Mouse (Mus musculus) heart, embryonic 11.5 days (tissue): ENCODE data around the gene Kif26a. TPM values are rescaled to one million over a fixed set of nuclear protein-coding genes. Genes with fewer than 3 reads are reported as not detected.

Experiments used
- ATAC-seq: fragments of 200-750 bp; cut with Nextera tagmentation; replicated peaks from 2 replicates; pipeline ENCODE4 v1.8.0; 2017; ENCODE audit warnings: moderate library complexity; ENCODE audit not compliant: insufficient number of reproducible peaks, low FRiP score, low TSS enrichment
- H3K27ac ChIP-seq: fragments of 300-500 bp; sonication (generic); 2 replicates; pipeline ENCODE4 v1.5.1; 2014; ENCODE audit warnings: mild to moderate bottlenecking, low read depth, low read length
- H3K27me3 ChIP-seq: fragments of 300-500 bp; sonication (generic); 2 replicates; pipeline ENCODE4 v1.6.1; 2014; ENCODE audit warnings: mild to moderate bottlenecking, low read length, mixed read lengths; ENCODE audit not compliant: control insufficient read depth, insufficient read depth
- H3K36me3 ChIP-seq: fragments of 300-500 bp; sonication (generic); 2 replicates; pipeline ENCODE4 v1.6.1; 2014; ENCODE audit warnings: mild to moderate bottlenecking, low read length, moderate library complexity, mixed read lengths; ENCODE audit not compliant: control insufficient read depth, insufficient read depth
- H3K4me1 ChIP-seq: fragments of 300-500 bp; sonication (generic); 2 replicates; pipeline ENCODE4 v1.6.1; 2014; ENCODE audit warnings: low read length; ENCODE audit not compliant: control insufficient read depth, insufficient read depth
- H3K4me2 ChIP-seq: fragments of 300-500 bp; sonication (generic); 2 replicates; pipeline ENCODE4 v1.6.1; 2014; ENCODE audit warnings: mild to moderate bottlenecking, moderate library complexity
- H3K4me3 ChIP-seq: fragments of 300-500 bp; sonication (generic); 2 replicates; pipeline ENCODE4 v1.5.1; 2014; ENCODE audit warnings: low read depth, low read length
- H3K9ac ChIP-seq: fragments of 300-500 bp; sonication (generic); 2 replicates; pipeline ENCODE4 v1.6.1; 2014; ENCODE audit warnings: mild to moderate bottlenecking, low read depth, low read length, moderate library complexity
- H3K9me3 ChIP-seq: fragments of 300-500 bp; sonication (generic); replicated peaks from 2 replicates; pipeline ENCODE4 v1.6.1; 2016; ENCODE audit warnings: low read length; ENCODE audit not compliant: control insufficient read depth
- WGBS: fragments of 180-500 bp; shearing (Covaris S2); extraction: QIAGEN DNeasy Blood & Tissue Kit; methylation state at CpG from one replicate; pipeline ENCODE4 v1.1.7; 2014; ENCODE audit not compliant: insufficient replicate concordance; 5-methylcytosine and 5-hydroxymethylcytosine counted together
- polyA plus RNA-seq: library from polyadenylated mRNA; unstranded; fragments of >200 nt; fragmentation: Nextera tagmentation; extraction: Ambion mirVana; gene quantifications from 2 replicates; pipeline ENCODE4 v1.2.1, GENCODE M21; 2014

Gene Kif26a
- polyA plus RNA-seq, 1 experiment from 2014 or later: 1.3 TPM

DNA sequence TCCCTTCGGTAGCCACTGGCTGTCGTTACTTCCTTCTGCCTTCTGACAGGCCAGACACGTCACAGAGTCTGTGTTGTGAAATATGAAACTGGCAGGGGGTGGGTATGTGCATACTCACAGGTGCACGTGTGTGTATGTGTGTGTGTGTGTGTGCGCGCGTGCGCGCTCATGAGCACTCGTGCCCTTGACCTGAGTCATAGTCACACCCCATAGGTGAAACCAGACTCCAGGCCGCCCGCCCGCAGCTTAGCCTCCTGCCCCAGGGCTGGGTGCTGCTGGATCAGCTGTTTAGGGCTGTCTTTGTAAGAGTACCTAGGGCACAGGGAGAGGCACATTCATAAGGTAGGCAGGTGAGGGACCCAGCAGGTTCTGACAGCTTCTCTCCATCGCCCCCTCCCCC is 20.1 kb upstream of the Kif26a start:
- Histone ChIP-seq H3K27me3 (peaks cover 20% of the 10 kb centered on the region), H3K9me3 (no peaks in the 10 kb centered on the region), H3K27ac (no peak overlapping the region), H3K4me1 (0 out of 2 replicates have a peak, but pooled peaks cover 5% of the 10 kb centered on the region), H3K4me3 (no peak overlapping the region), H3K4me2 (no peak overlapping the region), H3K36me3 (no peaks in the 10 kb centered on the region), H3K9ac (no peak overlapping the region)
- WGBS: 78% methylated on average over 14 of the region's 14 CpGs
- no peak for ATAC-seq

DNA sequence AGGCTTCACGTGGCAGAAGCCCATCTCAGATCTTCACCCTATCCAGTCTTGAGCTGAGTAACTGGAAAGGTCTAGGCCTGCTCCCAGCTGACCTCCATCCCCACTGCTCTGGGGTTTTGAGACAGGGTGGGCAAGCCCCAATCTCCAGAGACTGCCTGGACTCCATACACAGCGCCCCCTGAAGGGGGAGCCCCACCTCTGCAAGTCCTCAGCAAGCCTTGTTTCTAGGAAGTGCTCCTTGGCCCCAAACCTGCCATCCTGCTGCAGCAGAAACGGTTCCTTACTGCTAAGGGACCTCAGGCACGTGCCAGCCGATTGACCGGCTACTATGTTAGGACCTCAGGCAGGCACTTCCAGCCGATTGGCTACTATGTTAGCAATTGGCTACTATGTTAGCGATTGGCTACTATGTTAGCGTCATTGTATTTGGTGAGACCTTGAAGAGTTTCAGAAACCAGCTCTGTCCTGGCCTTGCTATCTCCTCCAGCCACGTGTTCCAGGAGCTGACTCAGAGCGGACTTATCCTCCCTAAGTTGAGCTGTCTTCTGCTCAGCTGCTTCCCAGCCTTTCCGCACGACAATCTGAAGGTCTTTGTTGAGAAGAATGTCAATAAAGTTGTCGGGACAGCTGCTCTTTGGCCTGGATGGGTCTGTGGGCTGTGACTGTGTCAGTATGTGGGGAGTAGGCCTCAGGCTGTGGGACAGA is 18.9 kb upstream of the Kif26a start:
- ATAC-seq: no peak
- peaks cover 32% of the 10 kb centered on the region for H3K27me3 ChIP-seq
- 54% methylated on average over 14 of the region's 14 CpGs for WGBS

DNA sequence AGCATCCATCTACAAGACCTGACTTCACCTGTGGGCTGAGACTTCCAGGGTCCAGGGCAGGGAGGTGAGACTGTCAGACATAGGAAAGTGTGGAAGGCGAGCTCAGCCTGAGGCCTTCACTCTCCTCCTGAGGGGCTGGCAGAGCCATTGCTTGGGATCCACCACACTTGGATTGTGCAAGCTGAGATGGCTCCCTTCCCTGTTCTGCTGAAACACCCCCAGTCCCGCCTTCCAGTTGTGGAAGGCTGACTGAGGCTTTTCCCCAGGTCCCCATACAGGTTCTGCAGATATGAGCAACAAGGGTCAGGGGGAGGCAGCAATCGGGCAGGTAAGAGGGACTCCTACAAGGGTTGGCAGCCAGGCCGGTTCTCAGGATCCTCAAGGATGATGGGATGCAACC is 17.5 kb upstream of the Kif26a start:
- Histone ChIP-seq H3K4me1 (0 out of 2 replicates have a peak, but pooled peaks cover 5% of the 10 kb centered on the region), H3K9ac (no peak overlapping the region), H3K9me3 (no peaks in the 10 kb centered on the region), H3K4me2 (no peak overlapping the region), H3K27me3 (peaks cover 40% of the 10 kb centered on the region), H3K36me3 (no peaks in the 10 kb centered on the region), H3K27ac (no peak overlapping the region), H3K4me3 (no peak overlapping the region)
- WGBS: 73% methylated on average over 4 of the region's 4 CpGs
- ATAC-seq: no peak

More for the DNA sequence above, 18.9 kb upstream of the Kif26a start:
- H3K27ac ChIP-seq: no peak overlapping the region
- H3K36me3 ChIP-seq: no peaks in the 10 kb centered on the region
- no peak overlapping the region for H3K4me3 ChIP-seq
- H3K4me2 ChIP-seq: no peak overlapping the region
- no peak overlapping the region for H3K9ac ChIP-seq
- H3K4me1 ChIP-seq: 0 out of 2 replicates have a peak, but pooled peaks cover 5% of the 10 kb centered on the region
- no peaks in the 10 kb centered on the region for H3K9me3 ChIP-seq

DNA sequence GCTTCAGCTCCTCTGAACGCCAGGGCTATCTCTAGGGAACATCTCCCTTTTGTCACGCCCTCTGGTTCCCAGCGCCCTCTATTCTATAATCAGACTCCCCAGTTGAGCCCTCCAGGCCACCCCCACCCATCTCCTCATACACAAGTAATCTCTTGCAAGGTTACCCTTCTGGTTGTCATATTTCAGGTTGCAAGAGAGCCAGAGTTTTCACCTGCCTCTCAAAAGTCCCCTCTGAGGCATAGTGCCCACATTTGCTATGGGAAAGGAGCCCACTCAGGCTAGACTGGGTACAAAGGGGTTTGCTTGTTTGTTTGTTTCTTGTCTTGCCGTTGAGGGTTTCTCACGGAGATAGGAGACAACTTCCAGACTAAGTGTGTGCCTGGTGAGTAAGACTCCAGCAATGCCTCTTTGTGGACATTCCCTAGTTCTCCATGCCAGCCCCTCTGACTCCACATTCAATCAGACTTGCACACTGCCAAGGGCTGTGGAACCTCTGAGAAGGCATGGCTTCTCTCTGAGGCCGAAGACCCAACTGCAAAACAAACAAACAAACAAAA is 16.6 kb upstream of the Kif26a start:
- Histone ChIP-seq H3K4me2 (no peak overlapping the region), H3K9ac (no peak overlapping the region), H3K27me3 (peaks cover 41% of the 10 kb centered on the region), H3K4me1 (0 out of 2 replicates have a peak, but pooled peaks cover 5% of the 10 kb centered on the region), H3K4me3 (no peak overlapping the region), H3K27ac (no peak overlapping the region), H3K36me3 (no peaks in the 10 kb centered on the region), H3K9me3 (no peaks in the 10 kb centered on the region)
- 50% methylated on average over 6 of the region's 6 CpGs for WGBS
- no peak for ATAC-seq

DNA sequence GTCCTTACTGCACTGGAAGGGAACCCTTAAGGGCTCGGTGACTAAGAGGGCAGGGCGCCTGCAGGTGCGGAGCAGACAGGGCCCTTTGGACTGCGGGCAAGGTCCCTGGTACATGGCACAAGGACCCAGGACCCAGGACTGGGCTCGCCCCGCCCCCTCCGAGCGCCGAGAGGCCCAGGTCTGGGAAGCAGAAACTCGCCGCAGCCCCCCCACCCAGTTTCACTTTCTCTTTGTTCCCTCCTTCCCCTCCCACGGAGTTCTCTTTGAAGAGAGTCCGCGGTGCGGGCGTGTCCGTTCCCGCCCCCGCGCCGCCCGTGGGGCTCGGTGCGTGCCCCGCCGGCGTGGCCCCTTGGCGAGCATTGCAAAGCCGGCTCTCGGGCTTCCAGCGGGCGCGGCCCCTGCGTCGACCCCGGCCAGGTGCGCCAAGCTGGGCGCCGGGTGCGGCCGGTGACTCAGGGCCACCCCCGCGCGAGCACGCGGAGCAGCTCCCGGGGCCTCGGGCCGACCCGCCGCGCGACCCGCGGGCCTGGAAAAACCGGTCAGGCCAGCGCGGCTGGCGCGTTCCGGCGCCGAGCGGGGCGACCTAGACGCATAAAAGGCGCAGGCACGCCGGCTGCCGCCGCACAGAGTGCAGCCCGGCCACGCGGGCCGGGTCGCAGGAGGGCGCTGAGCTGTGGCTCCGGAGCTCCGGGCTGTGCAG is 15.7 kb upstream of the Kif26a start:
- Histone ChIP-seq H3K27ac (no peak overlapping the region), H3K4me2 (peak overlapping the region; percentile 95), H3K4me3 (peak overlapping the region; percentile 74), H3K36me3 (no peaks in the 10 kb centered on the region), H3K9me3 (no peaks in the 10 kb centered on the region), H3K9ac (peak overlapping the region; percentile 74), H3K27me3 (peaks cover 46% of the 10 kb centered on the region), H3K4me1 (0 out of 2 replicates have a peak, but pooled peaks cover 5% of the 10 kb centered on the region)
- 1% methylated on average over 76 of the region's 79 CpGs for WGBS
- ATAC-seq: no peak; the same call in 1 of the 2 replicates

DNA sequence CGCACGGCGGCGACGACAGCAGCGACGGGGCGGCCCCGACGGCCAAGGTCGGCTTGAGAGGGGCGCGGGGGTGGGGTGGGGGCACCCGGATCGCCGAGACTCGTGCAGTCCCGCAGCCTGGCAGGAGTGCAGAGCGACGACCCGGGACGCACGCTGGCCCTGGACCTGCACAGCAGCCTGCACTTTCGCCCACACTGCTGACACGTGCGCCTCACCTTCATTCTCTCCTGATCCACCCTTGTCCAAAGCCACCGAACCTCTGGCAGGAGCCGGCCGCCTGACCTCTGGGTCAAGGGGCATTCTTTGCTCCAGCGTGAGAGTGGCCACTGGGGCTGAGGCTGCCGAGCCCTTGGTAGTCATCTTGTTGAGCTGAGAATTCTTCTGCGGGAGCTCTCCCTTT is 15.1 kb upstream of the Kif26a start:
- ATAC-seq: no peak
- no peaks in the 10 kb centered on the region for H3K9me3 ChIP-seq
- H3K9ac ChIP-seq: peak overlapping the region; percentile 74; the same call in 1 of the 2 replicates
- H3K4me3 ChIP-seq: peak overlapping the region; percentile 74
- 10% methylated on average over 32 of the region's 32 CpGs for WGBS
- H3K36me3 ChIP-seq: no peaks in the 10 kb centered on the region
- H3K4me1 ChIP-seq: 0 out of 2 replicates have a peak, but pooled peaks cover 5% of the 10 kb centered on the region
- H3K27me3 ChIP-seq: peaks cover 50% of the 10 kb centered on the region
- H3K27ac ChIP-seq: no peak overlapping the region
- H3K4me2 ChIP-seq: peak overlapping the region; percentile 95

DNA sequence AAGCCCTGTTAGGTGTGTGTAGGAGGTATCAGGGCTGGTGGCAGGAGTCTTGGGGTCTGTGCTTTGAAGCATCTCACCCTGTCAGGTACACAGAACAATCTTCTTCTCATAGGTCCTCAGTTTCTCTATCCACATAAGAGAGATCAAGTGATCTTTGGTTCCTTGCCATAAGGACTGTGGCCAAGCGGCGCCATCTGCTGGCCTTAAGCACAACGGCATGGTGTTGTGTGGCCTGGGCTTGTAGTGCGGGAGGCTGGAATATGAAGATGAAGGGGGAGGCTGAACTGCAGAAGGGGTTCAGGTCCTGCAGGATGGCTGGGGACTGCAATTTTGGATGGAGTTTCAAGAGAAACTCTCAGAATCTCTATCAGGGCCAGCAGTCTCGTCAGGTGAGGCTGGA is 5.8 kb upstream of the Kif26a start:
- Histone ChIP-seq H3K27me3 (peaks cover 55% of the 10 kb centered on the region), H3K36me3 (no peaks in the 10 kb centered on the region), H3K9me3 (no peaks in the 10 kb centered on the region), H3K9ac (no peak overlapping the region), H3K4me3 (no peak overlapping the region), H3K4me1 (0 out of 2 replicates have a peak, but pooled peaks cover 6% of the 10 kb centered on the region), H3K27ac (no peak overlapping the region), H3K4me2 (no peak overlapping the region)
- 9% methylated on average over 5 of the region's 5 CpGs for WGBS
- no peak for ATAC-seq

DNA sequence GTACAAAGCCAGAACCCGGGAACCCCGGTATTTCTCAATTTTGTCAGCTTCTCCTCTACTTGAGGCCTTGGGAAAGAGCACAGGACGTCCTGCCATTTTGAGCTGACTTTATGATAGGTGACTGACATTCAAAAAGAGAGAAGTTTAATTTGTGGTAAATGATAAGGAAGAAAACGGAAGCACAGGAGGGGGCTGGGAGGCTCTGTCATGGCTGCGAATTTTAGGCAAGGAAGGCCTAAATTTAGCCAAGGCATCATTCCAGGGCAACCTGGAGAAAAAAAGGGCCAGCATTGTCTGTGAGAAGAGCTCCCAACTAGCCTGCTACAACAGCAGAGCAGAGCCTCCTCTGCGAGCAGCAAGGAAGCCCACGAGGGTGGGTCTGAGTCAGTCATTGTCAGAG is 5.3 kb upstream of the Kif26a start:
- Histone ChIP-seq H3K9me3 (no peaks in the 10 kb centered on the region), H3K4me1 (0 out of 2 replicates have a peak, but pooled peaks cover 6% of the 10 kb centered on the region), H3K27me3 (peaks cover 51% of the 10 kb centered on the region), H3K27ac (no peak overlapping the region), H3K36me3 (no peaks in the 10 kb centered on the region), H3K4me3 (no peak overlapping the region), H3K4me2 (no peak overlapping the region), H3K9ac (no peak overlapping the region)
- WGBS: 53% methylated on average over 7 of the region's 7 CpGs
- ATAC-seq: no peak
